Mouse (Mus musculus): ENCODE results near the gene Baz2b.

DNA sequence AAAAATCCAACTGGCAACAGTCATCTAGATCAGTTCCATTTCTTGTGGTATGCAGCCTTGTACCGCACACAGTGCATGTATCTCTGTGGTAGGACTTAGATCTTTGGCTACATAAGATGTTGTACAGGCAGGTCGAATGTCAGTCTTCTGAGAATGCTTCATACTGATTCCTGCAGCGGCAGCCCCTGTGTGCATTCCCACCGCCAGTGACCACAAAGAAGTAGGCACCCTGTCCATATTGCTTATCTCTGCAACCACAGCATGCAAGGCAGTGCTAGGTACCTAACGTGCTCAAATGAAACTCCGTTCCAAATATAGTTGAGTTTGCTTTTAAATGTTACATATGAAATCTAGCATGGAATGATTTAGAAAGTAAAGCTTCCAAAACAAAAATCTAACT lies 328.2 kb downstream of the Baz2b start:
- TF ChIP-seq CTCF (conservative IDR thresholded peaks at IDR 0.05; ENCODE audit: insufficient read depth, insufficient read length, low read depth, low read length): no peak
- TF ChIP-seq POLR2A (IDR thresholded peaks at IDR 0.05; ENCODE audit: low read depth, low read length): no peak
